Mouse (Mus musculus) stomach, embryonic 16.5 days (tissue): ENCODE results near the gene Rapgef4. TPM values are rescaled to one million over a fixed set of nuclear protein-coding genes. Genes with fewer than 3 reads are reported as not detected.

ENCODE experiments used
- ATAC-seq: fragments of 200-750 bp; cut with Nextera tagmentation; 2 replicates; pipeline ENCODE4 v1.8.0; 2017; ENCODE audit warnings: moderate number of reproducible peaks, moderate TSS enrichment; ENCODE audit not compliant: insufficient read depth, low FRiP score
- H3K27ac ChIP-seq: fragments of 300-500 bp; sonication (generic); 2 replicates; pipeline ENCODE4 v1.5.1; 2014; ENCODE audit warnings: low read length
- H3K27me3 ChIP-seq: fragments of 300-500 bp; sonication (generic); 2 replicates; pipeline ENCODE4 v1.6.1; 2014; ENCODE audit warnings: low read length, control low read depth, mixed read lengths; ENCODE audit not compliant: control insufficient read depth, insufficient read depth
- H3K36me3 ChIP-seq: fragments of 300-500 bp; sonication (generic); 2 replicates; pipeline ENCODE4 v1.6.1; 2014; ENCODE audit warnings: low read length; ENCODE audit not compliant: control insufficient read depth, insufficient read depth
- H3K4me1 ChIP-seq: fragments of 300-500 bp; sonication (generic); 2 replicates; pipeline ENCODE4 v1.6.1; 2014; ENCODE audit warnings: low read length, control low read depth, mixed read lengths; ENCODE audit not compliant: control insufficient read depth, insufficient read depth
- H3K4me2 ChIP-seq: fragments of 300-500 bp; sonication (generic); 2 replicates; pipeline ENCODE4 v1.6.1; 2014; ENCODE audit warnings: low read depth, low read length, mixed read lengths
- H3K4me3 ChIP-seq: fragments of 300-500 bp; sonication (generic); replicated peaks from 2 replicates; pipeline ENCODE4 v1.5.1; 2014; ENCODE audit warnings: mild to moderate bottlenecking, low read length
- H3K9ac ChIP-seq: fragments of 300-500 bp; sonication (generic); 2 replicates; pipeline ENCODE4 v1.6.1; 2014; ENCODE audit warnings: low read length
- H3K9me3 ChIP-seq: fragments of 300-500 bp; sonication (generic); replicated peaks from 2 replicates; pipeline ENCODE4 v1.6.1; 2016; ENCODE audit warnings: low read length, control low read depth; ENCODE audit not compliant: control insufficient read depth
- WGBS: fragments of 180-500 bp; shearing (Covaris S2); extraction: QIAGEN DNeasy Blood & Tissue Kit; methylation state at CpG from one replicate; pipeline ENCODE4 v1.1.7; 2014; 5-methylcytosine and 5-hydroxymethylcytosine counted together
- polyA plus RNA-seq: library from polyadenylated mRNA; unstranded; fragments of >200 nt; fragmentation: Nextera tagmentation; extraction: Ambion mirVana; gene quantifications from 2 replicates; pipeline ENCODE4 v1.2.1, GENCODE M21; 2015

Rapgef4 gene
- polyA plus RNA-seq, 1 experiment from 2014 or later, result 5.6 TPM

DNA sequence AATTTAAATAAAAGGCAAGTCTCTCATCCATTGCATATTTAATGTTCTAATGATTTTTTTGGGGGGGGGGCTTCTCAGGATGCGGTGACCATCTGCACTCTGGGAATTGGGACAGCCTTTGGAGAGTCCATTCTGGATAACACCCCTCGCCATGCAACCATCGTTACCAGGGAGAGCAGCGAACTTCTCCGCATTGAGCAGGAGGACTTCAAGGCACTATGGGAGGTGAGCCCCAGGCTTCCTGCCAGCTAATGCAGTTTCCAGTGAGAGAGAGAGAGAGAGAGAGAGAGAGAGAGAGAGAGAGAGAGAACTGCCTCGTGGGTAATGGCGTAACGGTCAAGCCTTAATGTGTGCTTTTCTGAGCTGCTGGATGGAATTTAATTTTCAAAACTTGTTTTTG lies 64.0 kb downstream of the Rapgef4 start:
- ATAC-seq, result no peak
- no peaks in the 10 kb centered on the region for H3K9me3 ChIP-seq
- no peaks in the 10 kb centered on the region for H3K36me3 ChIP-seq
- H3K27ac ChIP-seq, result no peak overlapping the region
- H3K27me3 ChIP-seq, result no peaks in the 10 kb centered on the region
- H3K9ac ChIP-seq, result no peak overlapping the region
- WGBS, result 86% methylated on average over 8 of the region's 8 CpGs
- no peak overlapping the region for H3K4me3 ChIP-seq
- H3K4me2 ChIP-seq, result no peak overlapping the region
- H3K4me1 ChIP-seq, result no peaks in the 10 kb centered on the region

DNA sequence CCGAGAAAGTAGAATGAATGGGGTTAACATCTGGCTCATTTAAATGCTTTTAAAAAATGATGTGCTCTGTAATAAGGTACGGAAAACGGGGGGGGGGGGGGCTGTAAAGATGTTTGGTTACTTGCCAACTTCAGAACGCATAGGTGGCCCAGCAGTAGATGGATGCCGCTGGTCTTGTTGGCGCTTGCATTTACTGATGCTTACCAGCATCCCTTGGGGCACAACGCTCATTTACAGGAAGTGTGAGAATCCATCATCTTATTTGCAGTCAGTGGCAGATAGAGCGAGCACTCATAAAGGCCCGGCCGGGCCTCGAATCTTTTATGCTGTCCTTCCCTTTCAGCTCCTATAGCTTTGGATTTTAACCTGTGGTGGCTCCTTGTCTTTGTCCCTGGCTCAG lies 64.6 kb downstream of the Rapgef4 start:
- no peak overlapping the region for H3K4me2 ChIP-seq
- H3K4me3 ChIP-seq, result no peak overlapping the region
- H3K27me3 ChIP-seq, result no peaks in the 10 kb centered on the region
- 56% methylated on average over 11 of the region's 11 CpGs for WGBS
- no peak overlapping the region for H3K27ac ChIP-seq
- ATAC-seq, result no peak
- H3K36me3 ChIP-seq, result no peaks in the 10 kb centered on the region
- no peaks in the 10 kb centered on the region for H3K4me1 ChIP-seq
- no peak overlapping the region for H3K9ac ChIP-seq
- H3K9me3 ChIP-seq, result no peaks in the 10 kb centered on the region

DNA sequence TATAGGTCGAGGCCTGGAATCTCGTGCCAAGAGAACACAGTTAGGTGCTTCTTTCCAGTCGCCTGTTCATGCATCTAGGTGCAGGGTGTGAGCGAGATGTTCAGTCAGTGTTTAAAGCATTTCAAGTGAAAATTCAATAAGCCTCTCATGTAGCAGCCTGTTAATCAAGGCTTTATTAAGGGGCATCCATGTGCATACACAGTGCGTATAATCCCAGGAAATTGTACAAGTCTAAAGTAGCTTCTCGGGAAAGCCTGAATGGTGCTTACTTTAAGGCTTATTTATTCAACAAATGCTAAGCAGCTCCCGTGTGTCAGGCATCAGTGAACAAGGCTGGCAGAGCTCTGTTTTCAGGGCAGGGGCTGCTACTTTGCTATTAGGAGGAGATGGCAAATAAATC lies 69.4 kb downstream of the Rapgef4 start:
- ATAC-seq, result no peak
- no peaks in the 10 kb centered on the region for H3K9me3 ChIP-seq
- H3K36me3 ChIP-seq, result no peaks in the 10 kb centered on the region
- H3K27me3 ChIP-seq, result no peaks in the 10 kb centered on the region
- no peak overlapping the region for H3K4me2 ChIP-seq
- no peak overlapping the region for H3K27ac ChIP-seq
- H3K4me3 ChIP-seq, result no peak overlapping the region
- H3K9ac ChIP-seq, result no peak overlapping the region
- H3K4me1 ChIP-seq, result no peaks in the 10 kb centered on the region
- WGBS, result 56% methylated on average over 7 of the region's 7 CpGs

DNA sequence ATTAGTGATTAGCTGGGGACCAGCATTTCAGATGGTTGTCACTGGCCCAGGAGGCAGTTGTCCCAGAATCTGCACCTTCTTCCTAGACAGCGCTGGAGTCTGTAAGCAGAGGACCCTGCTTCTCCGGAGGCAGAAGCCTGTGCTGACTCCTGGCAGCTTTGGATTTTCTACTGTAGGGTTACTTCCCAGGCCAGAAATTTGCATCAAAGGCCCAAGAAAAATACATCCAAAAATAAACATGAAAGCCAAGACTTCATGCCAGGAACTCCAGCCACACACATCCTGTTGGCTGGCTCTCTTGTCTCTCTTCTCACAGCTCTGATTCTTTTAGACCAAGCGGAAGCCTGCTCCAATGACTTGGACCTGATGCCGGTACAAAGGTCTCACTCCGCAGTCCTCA lies 73.2 kb downstream of the Rapgef4 start:
- H3K9me3 ChIP-seq, result no peaks in the 10 kb centered on the region
- no peaks in the 10 kb centered on the region for H3K27me3 ChIP-seq
- H3K36me3 ChIP-seq, result no peaks in the 10 kb centered on the region
- H3K4me3 ChIP-seq, result 0 out of 2 replicates have a peak overlapping the region, but pooled peaks have one; percentile 10
- H3K27ac ChIP-seq, result peak overlapping the region; percentile 44; the same call in 1 of the 2 replicates
- no peaks in the 10 kb centered on the region for H3K4me1 ChIP-seq
- WGBS, result 70% methylated on average over 5 of the region's 5 CpGs
- H3K9ac ChIP-seq, result no peak overlapping the region
- no peak overlapping the region for H3K4me2 ChIP-seq
- ATAC-seq, result no peak

DNA sequence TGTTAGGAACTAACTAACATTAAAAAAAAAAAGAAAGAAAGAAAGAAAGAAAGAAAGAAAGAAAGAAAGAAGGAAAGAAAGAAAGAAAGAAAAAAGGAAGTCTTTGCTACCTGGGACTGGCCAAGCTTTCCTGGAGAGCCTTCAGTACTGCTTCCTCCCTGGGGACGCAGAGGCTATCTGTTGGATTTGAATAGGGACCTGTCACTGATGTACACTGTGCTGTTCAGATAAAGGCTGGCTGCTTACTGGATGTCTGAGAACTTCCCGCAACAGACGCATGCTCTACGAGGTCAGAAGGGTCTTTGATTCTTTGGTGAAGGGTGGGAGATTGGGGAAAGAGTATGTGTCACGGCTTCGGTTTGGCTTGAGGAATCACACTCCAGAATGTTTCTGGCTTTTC lies 73.7 kb downstream of the Rapgef4 start:
- H3K4me1 ChIP-seq, result no peaks in the 10 kb centered on the region
- H3K4me2 ChIP-seq, result no peak overlapping the region
- H3K9ac ChIP-seq, result no peak overlapping the region
- H3K27ac ChIP-seq, result no peak overlapping the region
- no peaks in the 10 kb centered on the region for H3K36me3 ChIP-seq
- no peaks in the 10 kb centered on the region for H3K27me3 ChIP-seq
- no peaks in the 10 kb centered on the region for H3K9me3 ChIP-seq
- H3K4me3 ChIP-seq, result no peak overlapping the region
- WGBS, result 77% methylated on average over 6 of the region's 6 CpGs
- ATAC-seq, result no peak

DNA sequence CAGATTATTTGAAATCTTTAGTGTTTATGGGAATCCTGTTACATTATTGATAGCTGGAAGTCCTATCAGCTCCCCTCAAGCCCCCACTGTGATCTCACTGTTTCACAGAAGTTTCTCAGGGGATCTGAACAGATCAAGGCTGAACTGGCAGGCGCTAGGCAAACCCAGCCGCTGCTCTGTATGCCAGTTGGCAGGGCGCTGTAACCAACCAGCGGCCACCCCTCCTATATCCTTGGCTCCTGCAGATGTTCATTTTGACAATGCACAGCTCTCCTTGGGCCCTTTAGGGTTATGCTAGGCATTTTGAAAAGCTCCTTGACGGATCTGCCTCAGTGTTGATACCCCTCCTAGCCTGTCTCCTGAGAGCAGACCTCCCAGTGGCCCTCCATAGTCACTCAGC lies 74.4 kb downstream of the Rapgef4 start:
- WGBS, result 65% methylated on average over 5 of the region's 5 CpGs
- H3K9me3 ChIP-seq, result no peaks in the 10 kb centered on the region
- no peak overlapping the region for H3K4me3 ChIP-seq
- H3K4me2 ChIP-seq, result no peak overlapping the region
- no peak overlapping the region for H3K27ac ChIP-seq
- H3K9ac ChIP-seq, result no peak overlapping the region
- H3K36me3 ChIP-seq, result no peaks in the 10 kb centered on the region
- H3K4me1 ChIP-seq, result no peaks in the 10 kb centered on the region
- no peaks in the 10 kb centered on the region for H3K27me3 ChIP-seq
- no peak for ATAC-seq

DNA sequence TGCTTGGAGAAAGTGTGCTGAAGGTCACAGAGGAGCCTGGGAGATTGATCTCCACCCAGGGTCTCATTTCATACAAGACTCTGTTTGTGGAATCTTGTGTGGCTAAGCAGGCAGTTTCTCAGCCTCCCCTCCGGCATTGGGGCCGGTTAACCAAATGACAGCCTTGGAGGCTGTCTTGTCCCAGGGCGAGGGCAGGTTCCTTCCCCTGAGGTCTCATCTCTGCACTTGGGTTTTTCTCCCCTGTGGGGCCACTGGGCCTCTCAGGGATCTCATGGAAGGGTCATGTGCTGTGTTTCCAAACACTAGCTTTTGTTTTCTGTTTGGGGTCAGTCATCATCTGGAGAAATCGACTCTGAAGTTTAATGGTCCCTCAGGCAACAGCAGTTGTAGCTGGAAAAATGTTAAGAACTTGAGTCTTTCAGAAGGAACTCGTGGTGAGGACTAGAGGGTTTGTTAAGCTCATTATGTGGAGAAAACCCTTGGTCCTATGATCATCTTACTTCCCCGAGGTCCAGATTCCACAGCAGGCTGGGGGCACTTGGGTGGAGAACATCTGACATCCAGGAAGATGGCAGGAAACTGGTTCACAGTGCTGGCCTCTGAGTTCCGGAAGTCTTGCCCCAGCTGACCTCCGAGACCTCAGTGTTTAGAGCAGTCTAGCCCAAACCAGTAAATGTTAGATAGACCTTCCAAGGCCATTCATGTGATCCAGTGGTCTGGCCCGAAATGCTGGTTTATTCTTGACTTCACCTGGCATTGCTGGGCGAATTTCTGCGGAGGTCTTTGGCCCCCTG lies 75.2 kb downstream of the Rapgef4 start:
- H3K9ac ChIP-seq, result no peak overlapping the region
- no peaks in the 10 kb centered on the region for H3K9me3 ChIP-seq
- H3K27me3 ChIP-seq, result no peaks in the 10 kb centered on the region
- no peaks in the 10 kb centered on the region for H3K36me3 ChIP-seq
- 63% methylated on average over 11 of the region's 11 CpGs for WGBS
- H3K4me1 ChIP-seq, result no peaks in the 10 kb centered on the region
- ATAC-seq, result no peak
- no peak overlapping the region; the same call in 1 of the 2 replicates for H3K4me2 ChIP-seq
- no peak overlapping the region for H3K4me3 ChIP-seq
- no peak overlapping the region for H3K27ac ChIP-seq

DNA sequence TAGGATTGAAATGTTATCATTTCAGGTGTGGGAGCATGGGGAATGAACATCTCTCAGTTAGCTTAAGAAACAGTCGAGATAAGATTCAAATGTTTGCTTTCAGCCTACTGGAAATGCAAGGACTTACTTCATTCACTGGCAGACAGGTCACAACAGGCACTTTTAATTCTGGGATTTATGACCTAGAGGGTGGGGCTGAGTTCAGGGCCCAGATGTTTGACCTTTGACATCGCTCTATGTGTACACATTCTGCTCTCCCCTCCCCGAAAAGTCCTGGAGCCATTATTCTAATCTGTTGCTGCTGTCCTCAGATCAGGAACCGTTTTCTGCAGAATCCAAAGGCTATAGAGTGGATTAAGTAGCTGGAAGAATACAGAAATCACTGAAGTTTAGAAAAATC lies 81.9 kb downstream of the Rapgef4 start:
- H3K9me3 ChIP-seq, result no peaks in the 10 kb centered on the region
- H3K4me1 ChIP-seq, result no peaks in the 10 kb centered on the region
- H3K36me3 ChIP-seq, result no peaks in the 10 kb centered on the region
- no peak overlapping the region for H3K9ac ChIP-seq
- H3K4me3 ChIP-seq, result no peak overlapping the region
- no peak overlapping the region for H3K27ac ChIP-seq
- 19% methylated on average over 4 of the region's 4 CpGs for WGBS
- no peaks in the 10 kb centered on the region for H3K27me3 ChIP-seq
- no peak overlapping the region for H3K4me2 ChIP-seq
- no peak for ATAC-seq

DNA sequence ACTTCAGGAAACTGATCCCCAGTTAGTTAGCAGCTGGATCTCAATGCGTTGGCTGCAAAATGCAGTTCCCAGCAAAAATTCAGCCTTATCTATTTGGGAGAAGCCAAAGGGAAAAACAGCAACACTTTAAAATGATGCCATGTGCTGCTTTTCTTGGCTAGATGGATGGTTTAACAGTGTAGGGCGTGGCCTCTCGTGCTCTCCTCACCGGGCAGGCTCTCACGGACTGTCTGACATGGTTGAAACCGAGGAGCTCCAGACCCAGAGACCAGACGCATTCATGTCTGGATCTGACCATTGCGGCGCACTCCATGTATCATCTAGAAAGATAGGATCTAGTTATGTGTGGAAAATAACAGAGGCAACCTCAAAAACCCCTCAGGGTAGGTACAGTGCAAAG lies 87.5 kb downstream of the Rapgef4 start:
- no peak overlapping the region for H3K27ac ChIP-seq
- no peaks in the 10 kb centered on the region for H3K36me3 ChIP-seq
- 72% methylated on average over 9 of the region's 9 CpGs for WGBS
- no peaks in the 10 kb centered on the region for H3K9me3 ChIP-seq
- H3K4me3 ChIP-seq, result no peak overlapping the region
- no peaks in the 10 kb centered on the region for H3K4me1 ChIP-seq
- no peak for ATAC-seq
- no peaks in the 10 kb centered on the region for H3K27me3 ChIP-seq
- no peak overlapping the region for H3K9ac ChIP-seq
- no peak overlapping the region for H3K4me2 ChIP-seq
